Mouse (Mus musculus): Measurements from ENCODE around the gene Mepce. TPM values are rescaled to one million over a fixed set of nuclear protein-coding genes. Genes with fewer than 3 reads are reported as not detected.
"Not testable (repeated sequence)": the region's sequence is repeated elsewhere in the genome, so short reads cannot be mapped to it uniquely, and the experiment has no call there.

Gene Mepce
- polyA plus RNA-seq, 1 experiment from 2014 or later: 11.5 TPM

DNA sequence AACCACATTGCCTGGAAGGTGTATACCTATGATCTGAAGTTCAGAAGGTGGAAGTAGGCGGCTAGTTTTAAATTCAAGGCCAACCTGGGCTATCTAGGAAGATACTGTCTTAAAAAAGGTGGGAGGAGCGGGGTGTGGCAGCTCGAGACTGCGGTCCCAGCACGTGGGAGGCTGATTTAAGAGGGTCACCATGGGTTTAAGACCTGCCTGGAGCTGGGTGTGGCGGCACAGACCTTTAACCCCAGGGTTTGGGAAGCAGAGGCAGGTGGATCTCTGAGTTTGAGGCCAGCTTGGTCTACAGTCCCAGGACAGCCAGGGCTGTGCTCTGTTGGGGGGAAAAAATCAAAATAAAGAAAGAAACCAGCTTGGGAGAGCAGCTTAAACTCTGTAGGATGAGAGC is 35.5 kb downstream of the Mepce start:
- no peak overlapping the region for H3K9ac ChIP-seq (replicated peaks; ENCODE audit: low read length)
- 90% methylated on average over 6 of the region's 6 CpGs for WGBS
- H3K36me3 ChIP-seq (replicated peaks; ENCODE audit: control insufficient read depth, insufficient read depth, low read depth, low read length): peaks cover 2% of the 10 kb centered on the region; the same call in 1 of the 2 replicates
- H3K27me3 ChIP-seq (ENCODE audit: control insufficient read depth, insufficient read depth, low read length): no peaks in the 10 kb centered on the region
- peaks cover 4% of the 10 kb centered on the region; the same call in 1 of the 2 replicates for H3K4me1 ChIP-seq (ENCODE audit: control insufficient read depth, insufficient read depth, low read length)
- no peaks in the 10 kb centered on the region for H3K9me3 ChIP-seq (replicated peaks; ENCODE audit: control insufficient read depth, low read length)
- ATAC-seq (replicated peaks; ENCODE audit: insufficient number of reproducible peaks, low FRiP score, low TSS enrichment, low read depth): no peak
- no peak for DNase-seq (ENCODE audit: low spot score)
- H3K4me2 ChIP-seq (ENCODE audit: low read depth, low read length): no peak overlapping the region
- no peak overlapping the region for H3K27ac ChIP-seq (replicated peaks; ENCODE audit: low read depth, low read length)
- H3K4me3 ChIP-seq (ENCODE audit: low read depth, low read length): no peak overlapping the region

DNA sequence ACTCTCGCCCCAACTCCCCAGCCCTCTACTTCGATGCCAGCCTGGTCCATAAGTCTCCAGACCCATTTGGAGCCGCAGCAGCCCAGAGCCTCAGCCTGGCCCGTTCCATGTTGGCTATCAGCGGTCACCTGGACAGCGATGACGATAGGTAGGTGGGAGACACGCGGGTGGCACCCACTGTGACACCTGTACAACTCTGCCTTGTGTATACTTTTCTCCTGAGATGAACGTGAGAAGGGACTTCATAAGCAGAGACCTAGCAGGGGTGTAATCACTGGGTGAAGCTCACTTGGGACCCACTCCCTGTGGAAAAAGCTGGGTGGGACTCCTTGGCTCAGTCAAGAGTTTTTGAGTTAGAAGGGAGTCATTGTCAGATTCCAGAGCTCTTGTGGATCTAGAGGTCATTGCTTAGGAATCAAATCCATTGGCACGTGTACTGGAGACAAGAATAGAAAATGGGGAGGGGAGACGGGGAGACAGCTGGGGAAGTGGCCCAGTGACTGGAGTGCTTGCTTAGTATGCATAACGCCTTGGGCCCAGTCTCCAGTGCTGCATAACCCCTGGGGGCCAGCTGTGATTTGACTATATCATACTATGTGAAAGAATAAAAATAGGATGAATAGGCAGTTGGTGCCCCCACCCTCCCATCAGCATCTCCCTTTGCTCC is 36.1 kb downstream of the Mepce start:
- 96% methylated on average over 13 of the region's 13 CpGs for WGBS
- no peaks in the 10 kb centered on the region for H3K9me3 ChIP-seq (replicated peaks; ENCODE audit: control insufficient read depth, low read length)
- ATAC-seq (replicated peaks; ENCODE audit: insufficient number of reproducible peaks, low FRiP score, low TSS enrichment, low read depth) (no peak), DNase-seq (ENCODE audit: low spot score) (no peak)
- H3K4me2 ChIP-seq (ENCODE audit: low read depth, low read length): no peak overlapping the region
- peaks cover 4% of the 10 kb centered on the region; the same call in 1 of the 2 replicates for H3K4me1 ChIP-seq (ENCODE audit: control insufficient read depth, insufficient read depth, low read length)
- H3K9ac ChIP-seq (replicated peaks; ENCODE audit: low read length): no peak overlapping the region
- H3K27me3 ChIP-seq (ENCODE audit: control insufficient read depth, insufficient read depth, low read length): no peaks in the 10 kb centered on the region
- H3K4me3 ChIP-seq (ENCODE audit: low read depth, low read length): no peak overlapping the region
- peaks cover 2% of the 10 kb centered on the region; the same call in 1 of the 2 replicates for H3K36me3 ChIP-seq (replicated peaks; ENCODE audit: control insufficient read depth, insufficient read depth, low read depth, low read length)
- H3K27ac ChIP-seq (replicated peaks; ENCODE audit: low read depth, low read length): no peak overlapping the region

DNA sequence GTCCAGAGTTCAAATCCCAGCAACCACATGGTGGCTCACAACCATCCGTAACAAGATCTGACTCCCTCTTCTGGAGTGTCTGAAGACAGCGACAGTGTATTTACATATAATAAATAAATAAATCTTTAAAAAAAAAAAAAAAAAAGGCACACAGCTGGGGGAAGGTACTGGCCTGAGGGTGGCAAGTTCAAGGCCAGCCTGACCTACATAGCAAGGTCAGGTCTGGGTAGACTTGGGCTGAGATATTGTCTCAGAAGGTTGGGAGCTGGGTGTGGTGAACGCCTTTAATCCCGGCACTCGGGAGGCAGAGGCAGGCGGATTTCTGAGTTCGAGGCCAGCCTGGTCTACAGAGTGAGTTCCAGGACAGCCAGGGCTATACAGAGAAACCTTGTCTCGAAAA is 37.2 kb downstream of the Mepce start:
- H3K4me3 ChIP-seq (ENCODE audit: low read depth, low read length); H3K4me2 ChIP-seq (ENCODE audit: low read depth, low read length); DNase-seq (ENCODE audit: low spot score); H3K36me3 ChIP-seq (replicated peaks; ENCODE audit: control insufficient read depth, insufficient read depth, low read depth, low read length); H3K27ac ChIP-seq (replicated peaks; ENCODE audit: low read depth, low read length); H3K9ac ChIP-seq (replicated peaks; ENCODE audit: low read length); H3K27me3 ChIP-seq (ENCODE audit: control insufficient read depth, insufficient read depth, low read length); H3K4me1 ChIP-seq (ENCODE audit: control insufficient read depth, insufficient read depth, low read length); H3K9me3 ChIP-seq (replicated peaks; ENCODE audit: control insufficient read depth, low read length); ATAC-seq (replicated peaks; ENCODE audit: insufficient number of reproducible peaks, low FRiP score, low TSS enrichment, low read depth): not testable (repeated sequence)
- WGBS: 86% methylated on average over 6 of the region's 8 CpGs

DNA sequence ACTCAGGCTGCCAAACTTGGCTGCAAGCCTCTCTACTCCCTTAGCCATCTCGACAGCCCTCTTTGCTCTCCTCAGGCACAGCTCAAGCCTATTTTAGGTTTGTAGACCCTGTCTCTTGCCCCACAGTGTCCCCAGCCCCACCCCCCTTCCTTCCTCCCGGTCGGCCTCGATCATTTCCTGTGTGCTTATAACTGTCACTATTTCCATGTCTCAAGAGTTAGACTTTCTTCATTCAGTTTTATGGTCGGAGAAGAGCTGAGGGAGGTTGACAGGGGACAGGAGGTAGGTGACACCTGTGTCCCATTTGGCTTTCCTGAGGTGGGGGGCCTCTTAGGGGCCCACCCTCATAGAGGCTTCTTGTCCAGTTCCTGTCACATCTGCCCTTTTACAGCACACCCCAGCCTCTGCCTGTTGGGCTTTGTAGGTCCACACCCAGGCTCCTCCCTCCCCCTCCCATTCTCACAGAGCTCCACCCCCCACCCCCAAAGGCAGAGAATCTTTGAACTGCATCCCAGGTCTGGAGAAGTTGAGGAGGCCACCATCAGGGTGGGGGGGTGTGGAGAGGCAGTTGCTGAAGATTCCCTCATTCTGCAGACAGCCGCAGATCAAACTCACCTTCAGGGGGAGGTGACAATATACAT is 38.1 kb downstream of the Mepce start:
- no peaks in the 10 kb centered on the region for H3K27me3 ChIP-seq (ENCODE audit: control insufficient read depth, insufficient read depth, low read length)
- H3K4me2 ChIP-seq (ENCODE audit: low read depth, low read length): peak overlapping the region; percentile 1; the same call in 1 of the 2 replicates
- 53% methylated on average over 6 of the region's 6 CpGs for WGBS
- no peak for ATAC-seq (replicated peaks; ENCODE audit: insufficient number of reproducible peaks, low FRiP score, low TSS enrichment, low read depth)
- peaks cover 4% of the 10 kb centered on the region; the same call in 1 of the 2 replicates for H3K4me1 ChIP-seq (ENCODE audit: control insufficient read depth, insufficient read depth, low read length)
- no peak overlapping the region for H3K27ac ChIP-seq (replicated peaks; ENCODE audit: low read depth, low read length)
- no peaks in the 10 kb centered on the region for H3K9me3 ChIP-seq (replicated peaks; ENCODE audit: control insufficient read depth, low read length)
- peaks cover 2% of the 10 kb centered on the region; the same call in 1 of the 2 replicates for H3K36me3 ChIP-seq (replicated peaks; ENCODE audit: control insufficient read depth, insufficient read depth, low read depth, low read length)
- H3K9ac ChIP-seq (replicated peaks; ENCODE audit: low read length): no peak overlapping the region
- no peak overlapping the region for H3K4me3 ChIP-seq (ENCODE audit: low read depth, low read length)
- no peak for DNase-seq (ENCODE audit: low spot score)

DNA sequence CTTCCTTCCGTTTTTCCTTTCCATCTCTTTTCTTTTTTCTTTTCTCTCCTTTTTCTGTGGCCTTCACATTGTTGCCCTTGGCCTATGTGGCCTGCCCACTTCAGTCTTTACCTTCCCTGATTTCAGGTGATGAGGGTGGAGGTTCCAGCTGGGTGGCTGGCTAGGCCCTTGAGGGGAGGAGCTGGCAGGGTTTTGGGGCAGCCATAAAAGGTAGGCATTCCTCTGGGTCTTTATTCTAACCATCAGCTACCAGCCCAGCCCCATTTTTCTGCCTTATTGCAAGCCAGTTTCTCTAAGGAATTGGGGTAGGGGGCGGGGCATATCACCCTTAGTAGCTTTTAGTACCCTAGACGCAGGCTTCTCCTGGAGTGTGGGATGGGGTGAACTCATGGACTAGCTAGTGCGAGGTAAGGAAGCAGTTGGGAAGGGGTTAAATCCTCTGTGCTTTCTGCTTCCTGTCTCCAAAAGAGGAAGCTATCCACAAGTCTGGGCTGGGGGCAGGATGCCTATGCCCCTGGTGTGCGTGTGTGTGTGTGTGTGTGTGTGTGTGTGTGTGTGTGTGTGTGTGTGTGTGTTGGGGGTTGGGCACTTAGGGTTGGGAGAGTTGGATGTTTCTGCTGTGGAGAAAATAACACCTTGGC is 39.2 kb downstream of the Mepce start:
- no peaks in the 10 kb centered on the region for H3K9me3 ChIP-seq (replicated peaks; ENCODE audit: control insufficient read depth, low read length)
- H3K4me1 ChIP-seq (ENCODE audit: control insufficient read depth, insufficient read depth, low read length): peaks cover 4% of the 10 kb centered on the region; the same call in 1 of the 2 replicates
- H3K4me3 ChIP-seq (ENCODE audit: low read depth, low read length): peak overlapping the region; percentile 73
- DNase-seq (ENCODE audit: low spot score) (peak; percentile 34), ATAC-seq (replicated peaks; ENCODE audit: insufficient number of reproducible peaks, low FRiP score, low TSS enrichment, low read depth) (no peak)
- WGBS: 36% methylated on average over 5 of the region's 5 CpGs
- H3K4me2 ChIP-seq (ENCODE audit: low read depth, low read length): peak overlapping the region; percentile 99
- H3K9ac ChIP-seq (replicated peaks; ENCODE audit: low read length): no peak overlapping the region
- no peak overlapping the region for H3K27ac ChIP-seq (replicated peaks; ENCODE audit: low read depth, low read length)
- no peaks in the 10 kb centered on the region for H3K27me3 ChIP-seq (ENCODE audit: control insufficient read depth, insufficient read depth, low read length)
- peaks cover 2% of the 10 kb centered on the region; the same call in 1 of the 2 replicates for H3K36me3 ChIP-seq (replicated peaks; ENCODE audit: control insufficient read depth, insufficient read depth, low read depth, low read length)

DNA sequence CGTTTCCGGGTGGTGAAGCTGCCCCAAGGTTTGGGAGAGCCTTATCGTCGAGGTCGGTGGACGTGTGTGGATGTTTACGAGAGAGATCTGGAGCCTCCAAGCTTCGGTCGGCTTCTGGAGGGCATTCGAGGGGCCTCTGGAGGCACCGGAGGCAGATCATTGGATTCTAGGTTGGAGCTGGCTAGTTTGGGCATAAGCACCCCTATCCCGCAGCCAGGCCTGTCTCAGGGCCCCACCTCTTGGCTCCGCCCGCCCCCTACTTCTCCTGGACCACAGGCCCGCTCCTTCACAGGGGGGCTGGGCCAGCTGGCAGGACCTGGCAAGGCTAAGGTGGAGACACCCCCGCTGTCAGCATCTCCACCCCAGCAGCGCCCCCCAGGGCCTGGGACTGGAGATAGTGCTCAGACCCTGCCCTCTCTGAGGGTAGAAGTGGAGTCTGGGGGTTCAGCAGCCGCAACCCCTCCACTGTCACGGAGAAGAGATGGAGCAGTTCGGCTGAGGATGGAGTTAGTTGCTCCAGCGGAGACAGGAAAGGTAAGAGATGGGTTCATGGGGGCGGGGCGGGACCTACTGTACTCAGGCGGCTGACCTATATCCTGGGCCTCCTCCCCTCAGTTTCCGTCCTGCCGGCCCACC is 40.0 kb downstream of the Mepce start:
- peak overlapping the region; percentile 73 for H3K4me3 ChIP-seq (ENCODE audit: low read depth, low read length)
- peak overlapping the region; percentile 79 for H3K9ac ChIP-seq (replicated peaks; ENCODE audit: low read length)
- no peaks in the 10 kb centered on the region for H3K9me3 ChIP-seq (replicated peaks; ENCODE audit: control insufficient read depth, low read length)
- 6% methylated on average over 26 of the region's 26 CpGs for WGBS
- peak overlapping the region; percentile 87 for H3K27ac ChIP-seq (replicated peaks; ENCODE audit: low read depth, low read length)
- DNase-seq (ENCODE audit: low spot score) (no peak), ATAC-seq (replicated peaks; ENCODE audit: insufficient number of reproducible peaks, low FRiP score, low TSS enrichment, low read depth) (no peak)
- no peaks in the 10 kb centered on the region; the same call in 1 of the 2 replicates for H3K36me3 ChIP-seq (replicated peaks; ENCODE audit: control insufficient read depth, insufficient read depth, low read depth, low read length)
- H3K4me2 ChIP-seq (ENCODE audit: low read depth, low read length): peak overlapping the region; percentile 99
- no peaks in the 10 kb centered on the region for H3K27me3 ChIP-seq (ENCODE audit: control insufficient read depth, insufficient read depth, low read length)
- peaks cover 4% of the 10 kb centered on the region; the same call in 1 of the 2 replicates for H3K4me1 ChIP-seq (ENCODE audit: control insufficient read depth, insufficient read depth, low read length)

DNA sequence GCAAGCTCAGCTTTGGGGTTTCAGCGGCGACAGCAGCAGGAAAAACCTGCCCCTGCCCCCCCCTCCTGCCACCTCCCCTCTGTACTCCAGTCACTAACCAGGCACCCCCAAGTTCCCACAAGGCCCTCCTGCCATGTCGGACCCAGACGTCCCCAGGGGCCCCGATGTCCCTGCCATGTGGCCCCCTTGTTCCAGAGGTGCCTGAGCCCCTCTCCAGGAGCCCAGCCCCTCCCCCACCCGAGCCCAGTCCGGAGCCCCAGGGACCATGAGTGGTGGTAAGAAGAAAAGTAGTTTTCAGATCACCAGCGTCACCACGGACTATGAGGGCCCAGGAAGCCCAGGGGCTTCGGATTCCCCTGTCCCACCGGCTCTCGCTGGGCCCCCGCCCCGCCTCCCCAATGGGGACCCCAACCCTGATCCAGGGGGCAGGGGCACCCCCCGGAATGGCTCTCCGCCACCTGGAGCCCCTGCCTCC is 40.6 kb downstream of the Mepce start:
- ATAC-seq (replicated peaks; ENCODE audit: insufficient number of reproducible peaks, low FRiP score, low TSS enrichment, low read depth) (no peak), DNase-seq (ENCODE audit: low spot score) (peak; percentile 19)
- no peaks in the 10 kb centered on the region for H3K27me3 ChIP-seq (ENCODE audit: control insufficient read depth, insufficient read depth, low read length)
- peak overlapping the region; percentile 99 for H3K4me2 ChIP-seq (ENCODE audit: low read depth, low read length)
- peak overlapping the region; percentile 87 for H3K27ac ChIP-seq (replicated peaks; ENCODE audit: low read depth, low read length)
- H3K9me3 ChIP-seq (replicated peaks; ENCODE audit: control insufficient read depth, low read length): no peaks in the 10 kb centered on the region
- H3K4me3 ChIP-seq (ENCODE audit: low read depth, low read length): peak overlapping the region; percentile 73
- under 1% methylated on average over 16 of the region's 16 CpGs for WGBS
- peaks cover 4% of the 10 kb centered on the region; the same call in 1 of the 2 replicates for H3K4me1 ChIP-seq (ENCODE audit: control insufficient read depth, insufficient read depth, low read length)
- no peaks in the 10 kb centered on the region; the same call in 1 of the 2 replicates for H3K36me3 ChIP-seq (replicated peaks; ENCODE audit: control insufficient read depth, insufficient read depth, low read depth, low read length)
- H3K9ac ChIP-seq (replicated peaks; ENCODE audit: low read length): peak overlapping the region; percentile 79
